Mouse (Mus musculus) spleen, postnatal 36 days (tissue): ENCODE data around the gene Plppr3.
"Not testable (repeated sequence)": the region's sequence is repeated elsewhere in the genome, so short reads cannot be mapped to it uniquely, and the experiment has no call there.

ENCODE experiments used
- DNase-seq, 2 experiments: peaks; one replicate each; pipeline ENCODE4 v3.0.0; 2022; ENCODE audit warnings: low spot score in 2 of 2, mixed read lengths in 1 of 2

Gene Plppr3

DNA sequence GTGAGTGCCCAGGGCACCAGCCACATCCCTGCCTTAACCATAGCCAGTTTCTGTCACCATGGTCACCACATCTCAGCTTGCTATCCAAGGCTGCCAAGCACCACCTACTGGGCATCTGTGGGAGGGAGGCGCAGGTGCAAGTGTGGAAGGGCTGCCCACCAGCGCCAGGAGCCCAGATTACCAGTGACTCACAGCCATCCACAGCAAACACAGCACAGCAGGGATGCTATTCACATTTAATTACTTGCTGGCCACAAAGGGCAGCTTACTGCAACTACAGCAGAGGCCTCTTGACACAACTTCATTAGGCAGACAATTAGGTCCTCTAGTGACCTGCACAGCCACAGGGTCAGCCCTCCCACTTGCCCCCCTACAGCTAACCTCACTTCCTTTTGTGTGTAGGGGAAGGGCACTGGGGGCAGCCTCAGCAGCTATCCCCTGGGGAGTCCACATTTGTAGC is 26.5 kb upstream of the Plppr3 start:
- no peak for DNase-seq

DNA sequence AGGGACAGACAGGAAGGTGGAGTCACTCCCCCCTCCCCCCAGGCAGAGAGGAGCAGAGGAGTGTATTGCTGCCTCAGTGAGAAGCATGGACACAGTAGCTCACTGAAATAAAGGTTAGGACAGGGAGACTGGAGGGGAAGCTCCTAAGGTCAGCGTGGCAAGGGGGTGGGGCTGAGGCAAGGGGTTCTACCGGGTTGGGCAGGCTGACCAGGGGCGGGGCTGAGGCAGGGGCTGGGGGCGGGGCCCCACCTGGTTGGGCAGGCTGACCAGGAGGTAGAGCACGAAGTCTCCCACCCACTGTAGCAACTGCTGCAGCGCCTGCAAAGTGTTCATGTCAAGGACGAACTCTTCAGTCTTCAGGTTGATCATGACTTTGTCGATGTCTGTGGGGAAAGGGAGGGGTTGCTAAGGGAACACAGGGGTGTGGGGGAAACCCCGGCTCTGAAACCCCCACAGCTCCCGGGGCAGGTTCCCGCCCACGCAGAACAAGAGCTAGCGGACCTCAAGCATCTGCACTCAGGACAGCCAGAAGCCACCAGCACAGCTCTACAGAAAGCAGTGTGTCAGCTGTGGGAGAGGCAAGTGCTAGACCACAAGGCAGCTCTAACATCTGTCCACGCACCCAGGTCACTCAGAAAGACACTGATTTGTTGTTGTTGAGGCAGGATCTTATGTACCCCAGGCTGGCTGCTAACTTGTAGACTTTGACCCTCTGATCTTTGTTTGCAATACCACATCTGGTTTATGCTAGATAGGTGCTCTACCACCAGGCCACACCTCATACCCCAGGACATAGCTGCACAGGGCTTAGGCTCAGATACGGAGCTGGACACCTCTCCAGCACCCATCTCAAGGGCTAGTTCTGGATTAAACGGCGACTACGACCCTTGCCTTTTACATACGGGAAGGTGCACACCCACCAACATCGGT is 23.1 kb upstream of the Plppr3 start:
- DNase-seq, result peak; percentile 51 to 56

DNA sequence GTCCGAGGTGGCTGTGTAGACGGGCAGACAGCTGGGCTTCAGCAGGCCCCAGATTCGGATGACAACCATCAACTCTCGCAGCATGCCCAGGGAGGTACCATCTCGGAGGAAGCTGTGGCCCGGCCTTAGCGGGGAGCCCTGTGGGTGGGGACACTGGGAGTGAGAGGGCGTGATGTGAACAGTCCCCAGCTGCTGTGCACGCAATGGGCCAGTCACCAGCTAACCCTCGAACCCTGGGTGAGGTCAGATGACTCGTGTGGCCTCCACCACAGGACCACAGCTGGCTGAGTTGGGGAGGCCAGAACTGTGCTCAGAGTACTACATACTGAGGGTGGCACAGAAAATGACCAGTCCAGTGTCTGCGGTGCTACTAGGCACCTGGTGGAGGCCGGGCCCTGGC is 22.4 kb upstream of the Plppr3 start:
- DNase-seq, result no peak

DNA sequence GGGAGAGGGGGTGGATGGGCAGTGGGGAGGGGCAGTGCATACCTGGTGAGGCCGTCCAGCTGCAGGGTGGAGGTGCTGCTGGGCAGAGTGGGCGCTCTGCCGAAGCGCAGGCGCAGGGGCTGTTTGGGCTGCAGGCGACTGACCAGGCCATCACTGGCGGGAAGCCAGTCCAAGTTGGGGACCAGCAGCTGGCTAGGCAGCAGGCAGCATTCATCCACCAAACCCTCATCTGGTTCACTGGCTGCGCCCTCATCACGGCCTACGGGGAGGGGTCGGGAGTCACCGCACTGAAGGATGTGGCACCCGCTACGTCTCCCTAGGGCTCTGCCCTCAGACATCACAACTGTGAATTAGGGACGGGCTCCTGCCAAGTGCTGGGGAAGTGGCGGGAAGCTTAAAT is 21.9 kb upstream of the Plppr3 start:
- no peak for DNase-seq

DNA sequence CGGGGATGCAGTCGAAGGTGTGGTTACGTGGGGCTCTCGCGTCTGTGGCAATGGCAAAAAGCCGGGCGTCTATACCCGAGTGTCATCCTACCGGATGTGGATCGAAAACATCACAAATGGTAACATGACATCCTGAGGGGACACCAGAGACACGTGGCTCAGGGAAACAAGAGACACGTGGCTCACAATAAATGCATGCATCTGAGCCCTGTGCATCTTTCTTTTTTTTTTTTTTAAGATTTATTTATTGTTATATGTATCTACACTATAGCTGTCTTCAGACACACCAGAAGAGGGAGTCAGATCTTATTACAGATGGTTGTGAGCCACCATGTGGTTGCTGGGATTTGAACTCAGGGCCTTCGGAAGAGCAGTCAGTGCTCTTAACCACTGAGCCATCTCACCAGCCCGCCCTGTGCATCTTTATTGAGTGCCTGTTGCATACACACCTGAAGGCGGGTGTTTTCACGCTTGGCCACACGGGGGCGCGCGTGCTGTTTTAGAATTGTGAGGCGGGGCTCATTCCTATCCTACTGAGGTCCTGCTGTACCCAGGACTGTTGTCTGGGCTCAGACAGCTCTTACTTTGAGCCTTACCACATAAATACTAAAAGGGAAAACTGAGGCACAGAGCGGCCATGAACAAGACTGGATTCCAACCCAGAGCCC is 18.2 kb upstream of the Plppr3 start:
- peak; percentile 70 to 79 for DNase-seq

DNA sequence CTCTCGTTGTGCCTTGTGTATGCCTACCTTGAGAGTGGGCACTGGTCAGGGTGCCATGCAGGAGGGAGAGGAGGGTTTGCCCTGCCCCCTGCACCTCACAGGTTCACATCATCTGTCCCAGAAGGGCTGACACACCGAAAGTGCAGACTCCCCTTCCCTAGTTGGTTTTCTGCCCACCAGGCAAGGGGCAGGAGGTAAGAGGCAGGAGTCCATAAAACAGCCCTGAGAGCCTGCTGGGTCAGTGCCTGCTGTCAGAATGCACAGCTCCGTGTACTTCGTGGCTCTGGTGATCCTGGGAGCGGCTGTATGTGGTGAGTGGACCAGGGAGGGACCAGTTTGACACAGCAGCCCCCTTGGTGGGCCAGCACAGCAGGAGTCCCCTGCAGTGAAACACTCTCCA is 16.2 kb upstream of the Plppr3 start, which contains the start of gene Cfd:
TSS of gene Cfd (plus strand) at position 184 of the 400 bp plus-strand sequence.
- no peak for DNase-seq

DNA sequence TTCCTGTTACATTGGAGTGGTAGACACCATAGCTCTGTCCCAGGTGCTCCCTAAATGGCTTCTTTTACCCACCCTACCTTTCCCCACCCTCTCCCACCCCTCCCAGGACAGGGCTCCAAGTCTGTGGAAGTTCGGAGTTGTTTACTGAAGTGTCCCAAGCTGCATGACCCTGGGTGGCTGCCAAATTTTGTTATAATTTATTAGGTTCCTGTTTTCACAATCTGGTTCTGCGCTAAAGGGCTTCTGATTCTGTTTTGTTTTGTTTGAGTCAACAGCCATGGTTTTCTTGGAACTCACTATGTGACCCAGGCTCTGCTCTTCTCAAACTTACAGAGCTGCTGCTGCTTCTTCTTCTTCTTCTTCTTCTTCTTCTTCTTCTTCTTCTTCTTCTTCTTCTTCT is 15.0 kb upstream of the Plppr3 start:
- DNase-seq, result no peak

DNA sequence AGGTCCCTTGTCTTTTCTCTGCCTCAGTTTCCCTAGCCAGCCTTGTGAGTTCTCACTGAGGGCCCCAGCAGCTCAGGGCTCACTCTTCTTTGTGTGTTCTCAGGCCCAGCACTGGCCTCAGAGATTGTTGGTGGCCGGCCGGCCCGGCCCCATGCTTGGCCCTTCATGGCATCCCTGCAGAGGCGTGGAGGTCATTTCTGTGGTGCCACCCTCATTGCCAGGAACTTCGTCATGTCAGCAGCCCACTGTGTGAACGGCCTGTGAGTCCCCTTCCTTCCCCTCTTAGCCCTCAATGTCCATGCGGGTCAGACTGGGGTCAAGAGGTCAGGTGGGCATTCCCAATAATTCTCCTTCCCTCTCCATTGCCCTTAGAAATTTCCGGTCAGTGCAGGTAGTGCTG is 12.2 kb upstream of the Plppr3 start:
- no peak for DNase-seq

DNA sequence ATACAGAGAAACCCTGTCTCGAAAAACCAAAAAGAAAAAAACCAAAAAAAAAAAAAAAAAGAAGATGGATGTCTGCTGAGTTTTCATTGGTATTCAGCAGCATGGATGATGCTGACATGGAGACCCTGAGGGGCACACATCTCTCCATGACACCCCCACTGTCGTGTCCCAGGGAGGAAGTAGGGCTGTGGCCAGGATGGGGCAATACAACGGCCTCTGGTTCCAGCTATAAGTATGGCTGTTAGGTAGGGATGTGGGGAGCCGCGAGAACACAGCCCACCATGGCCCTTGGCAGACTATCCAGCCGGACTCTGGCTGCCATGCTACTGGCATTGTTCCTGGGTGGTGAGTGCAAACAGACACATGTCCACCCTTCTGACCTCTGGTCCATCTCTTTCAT is 11.6 kb upstream of the Plppr3 start, which contains the start of gene Elane:
TSS of gene Elane (plus strand) at position 194 of the 400 bp plus-strand sequence.
- DNase-seq, result no peak

DNA sequence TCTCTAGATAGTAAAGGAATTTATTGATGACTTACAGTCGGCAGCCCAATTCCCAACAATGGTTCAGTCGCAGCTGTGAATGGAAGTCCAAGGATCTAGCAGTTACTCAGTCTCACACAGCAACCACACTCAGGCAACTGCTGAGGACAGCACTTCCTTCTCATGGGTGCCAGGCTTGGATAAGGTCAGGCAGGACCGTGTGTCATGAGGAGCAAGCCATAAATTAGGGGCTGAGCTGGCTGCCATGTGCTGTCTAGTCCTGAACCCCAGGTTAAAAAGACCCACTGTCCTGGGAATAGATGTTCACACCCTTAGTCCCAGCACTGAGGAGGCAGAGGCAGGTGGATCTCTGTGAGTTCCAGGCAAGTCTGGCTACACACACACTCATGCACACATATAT is 10.5 kb upstream of the Plppr3 start:
- DNase-seq, result not testable (repeated sequence)

DNA sequence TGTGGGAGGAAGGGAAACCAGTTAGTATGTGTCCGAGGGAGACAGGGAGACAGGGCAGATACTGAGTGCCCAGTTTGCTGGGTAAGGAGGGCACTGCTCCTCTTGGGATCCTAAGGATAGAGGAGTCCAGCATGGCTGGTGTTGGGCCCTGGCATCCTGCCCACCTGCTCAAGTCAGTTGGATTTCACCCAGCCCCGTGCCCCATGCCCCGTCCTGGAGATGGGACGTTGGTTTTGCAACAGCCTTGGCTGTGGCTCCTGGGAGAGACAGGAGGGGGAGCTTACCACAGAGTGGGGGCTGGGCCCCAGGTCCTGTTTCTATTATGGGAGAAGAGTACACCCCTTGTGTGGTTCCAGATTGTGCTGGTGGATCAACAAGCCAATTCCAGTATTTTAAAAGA is 10.0 kb upstream of the Plppr3 start:
- DNase-seq, result no peak

DNA sequence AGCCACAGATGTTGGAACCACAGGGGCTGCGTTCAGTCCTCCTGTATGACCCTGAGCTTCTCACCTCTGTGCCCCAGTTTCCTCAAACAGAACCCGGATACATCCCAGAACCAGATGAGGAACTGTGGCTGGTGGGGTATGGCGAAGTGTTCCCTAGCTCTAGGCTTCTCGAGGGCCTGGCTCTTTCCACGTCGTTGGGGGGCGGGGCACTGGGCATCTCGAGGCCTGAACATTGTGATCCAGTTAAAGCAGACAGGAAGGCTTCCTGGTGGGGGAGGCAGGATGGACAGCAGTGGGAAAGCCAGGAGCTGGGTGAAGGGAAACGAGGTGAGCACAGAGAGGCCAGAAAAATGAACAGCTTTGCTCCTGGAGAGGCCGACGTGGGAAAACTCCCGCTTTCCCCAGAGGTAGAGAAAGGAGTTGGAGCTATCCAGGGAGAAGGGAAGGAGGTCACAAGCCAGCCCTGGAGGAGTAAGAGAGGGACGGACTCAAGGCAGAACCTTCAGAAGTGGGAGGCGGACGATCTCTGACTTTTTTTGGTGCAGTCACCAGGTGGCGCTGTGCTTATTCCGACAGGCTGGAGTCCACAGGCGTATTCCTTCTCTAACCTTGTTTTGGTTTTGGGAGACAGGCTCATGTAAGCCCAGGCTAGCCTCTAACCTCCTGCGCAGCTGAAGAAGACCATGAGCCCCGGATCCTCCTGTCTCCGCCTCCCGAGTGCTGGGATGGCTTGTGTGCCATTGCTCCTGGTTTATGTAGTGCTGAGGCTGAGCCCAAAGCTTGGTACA is 9.1 kb upstream of the Plppr3 start:
- peak; percentile 50 to 71 for DNase-seq

DNA sequence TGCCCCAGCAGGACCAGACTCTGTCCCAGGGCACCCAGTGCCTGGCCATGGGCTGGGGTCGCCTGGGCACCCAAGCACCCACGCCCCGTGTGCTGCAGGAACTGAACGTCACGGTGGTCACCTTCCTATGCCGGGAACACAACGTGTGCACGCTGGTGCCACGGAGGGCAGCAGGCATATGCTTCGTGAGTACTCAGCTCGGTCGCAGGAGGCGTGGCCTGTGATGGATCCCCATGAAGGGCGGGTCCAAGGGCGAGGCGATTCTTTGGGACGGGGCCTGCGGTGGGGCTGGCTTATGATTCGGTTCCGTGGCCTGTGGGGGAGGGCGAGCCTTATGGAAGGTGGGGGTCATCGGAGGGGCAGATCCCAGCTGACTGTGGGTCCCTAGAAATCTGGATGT is 7.5 kb upstream of the Plppr3 start:
- no peak for DNase-seq

DNA sequence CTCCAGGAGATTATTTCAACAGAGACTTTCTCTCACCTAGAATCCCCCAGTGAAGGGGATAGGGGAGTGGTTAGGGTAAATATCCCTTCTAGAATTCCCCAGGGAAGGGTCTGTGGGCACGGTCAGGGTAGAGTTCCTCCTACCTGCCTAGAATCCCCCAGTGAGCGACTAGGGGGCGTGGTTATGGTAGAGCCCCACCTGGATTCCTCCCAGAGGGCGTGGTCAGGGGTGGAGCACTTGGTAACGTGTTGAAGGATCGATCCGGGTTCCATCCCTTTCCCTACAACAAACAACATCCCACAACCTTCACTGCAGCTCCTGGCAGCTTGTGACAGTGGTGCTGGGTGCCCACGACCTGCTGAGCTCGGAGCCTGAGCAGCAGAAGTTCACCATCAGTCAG is 6.3 kb upstream of the Plppr3 start:
- peak; percentile 47 to 58 for DNase-seq

DNA sequence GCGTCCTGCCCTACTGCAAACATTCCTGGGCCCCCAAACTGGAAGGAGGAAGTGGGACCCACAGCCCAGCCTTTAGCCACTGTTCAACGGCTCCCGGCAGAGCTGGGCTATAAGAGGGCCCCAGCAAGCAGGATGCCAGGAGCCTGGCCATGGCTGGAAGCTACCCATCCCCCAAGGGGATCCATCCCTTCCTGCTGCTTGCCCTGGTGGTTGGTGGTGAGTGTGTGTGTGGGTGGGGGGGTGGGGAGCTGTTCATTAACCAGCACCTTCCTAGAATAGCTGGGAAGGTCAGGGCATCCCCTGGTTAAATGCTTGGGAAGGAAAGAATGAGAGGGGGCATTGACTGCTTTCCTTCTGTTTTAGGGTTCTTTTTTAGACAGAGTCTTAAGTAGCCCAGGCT is 5.1 kb upstream of the Plppr3 start:
- DNase-seq, result no peak

DNA sequence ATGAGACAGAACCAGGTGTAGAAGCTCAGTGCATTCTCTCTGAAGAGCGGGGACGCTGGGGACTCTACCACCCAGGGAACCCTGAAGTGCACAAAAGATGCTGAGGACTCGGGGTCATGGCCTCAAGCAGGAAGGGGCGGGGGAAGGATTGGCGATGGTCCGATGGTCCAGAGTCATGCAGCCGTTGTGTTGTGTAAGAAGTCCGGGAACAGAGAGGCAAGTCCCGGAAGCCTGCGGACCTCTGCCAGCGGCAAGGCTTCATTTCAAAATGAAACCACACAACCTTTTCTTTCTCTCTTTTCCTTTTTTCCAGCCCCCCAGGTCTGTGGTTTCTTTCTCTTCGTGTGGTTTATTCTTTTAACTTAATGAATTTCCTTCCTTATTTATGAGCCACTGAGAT is 3.3 kb upstream of the Plppr3 start:
- DNase-seq, result peak in 1 of 2 experiments; percentile 51

DNA sequence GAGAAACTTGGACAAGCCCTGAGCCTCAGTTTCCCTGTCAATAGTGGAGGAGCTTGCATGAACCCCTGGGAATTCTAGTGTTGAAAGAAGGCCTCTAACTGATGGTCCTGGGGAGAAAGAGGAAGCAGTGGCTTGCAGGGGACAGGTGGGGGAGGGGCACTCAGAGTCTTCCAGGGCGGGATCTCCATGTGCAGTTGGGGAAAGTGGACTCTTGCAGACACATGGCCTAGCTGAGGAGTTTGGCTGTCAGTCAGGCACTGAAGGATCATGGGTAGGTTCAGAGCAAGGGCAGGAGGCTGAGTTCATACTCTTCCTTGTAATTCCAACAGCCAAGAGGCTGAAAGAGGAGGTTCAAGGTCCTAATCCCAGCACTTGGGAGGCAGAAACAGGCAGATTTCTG is 2.7 kb upstream of the Plppr3 start:
- DNase-seq, result no peak

DNA sequence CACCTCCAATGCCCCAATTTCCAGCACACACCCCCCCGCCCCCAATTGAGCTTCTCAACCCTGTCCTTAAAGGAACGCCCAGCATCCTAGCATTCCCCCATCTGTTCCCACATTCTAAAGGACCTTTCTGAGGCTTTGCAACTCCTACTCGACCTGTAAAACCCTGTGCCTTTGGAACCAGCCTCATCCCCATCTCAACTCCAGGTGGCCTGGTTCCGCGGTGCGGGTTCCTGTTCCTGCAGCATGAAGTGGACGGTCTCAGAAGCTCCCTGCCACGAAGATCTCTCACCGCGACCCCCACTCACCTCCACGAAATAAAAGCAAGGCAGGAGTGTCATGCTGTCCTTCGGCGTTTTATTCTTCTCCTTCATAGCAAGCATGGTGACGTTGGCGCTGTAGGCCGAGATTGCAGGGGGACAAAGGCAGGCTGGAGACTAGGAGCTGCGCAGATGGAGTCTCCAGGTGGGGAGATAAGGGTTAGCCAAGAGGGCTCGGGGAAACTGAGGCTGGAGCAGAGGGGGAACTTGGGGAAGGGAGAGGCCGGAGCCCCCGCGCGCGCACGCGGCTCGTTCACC is 632 bp downstream of the Plppr3 start:
- DNase-seq, result no peak

DNA sequence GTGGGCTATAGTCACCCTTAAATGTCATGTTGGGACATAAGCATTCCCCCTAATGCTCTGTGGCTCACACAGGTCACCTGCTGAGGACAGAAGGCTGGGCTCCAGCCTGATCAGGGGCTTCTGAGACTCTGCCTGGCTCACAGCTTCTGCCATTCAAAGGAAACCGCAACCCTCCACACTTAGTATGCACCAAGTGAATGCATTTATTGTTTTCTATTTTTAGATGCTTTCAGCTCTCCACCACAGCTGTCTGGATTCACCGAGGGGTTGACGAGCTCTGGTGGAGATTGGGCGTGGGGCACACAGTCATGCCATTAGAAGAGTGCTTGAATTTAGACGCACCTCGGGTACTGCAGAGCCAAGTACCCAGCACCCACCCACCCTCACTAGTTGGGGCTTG is 1.1 kb downstream of the Plppr3 start:
- DNase-seq, result no peak

DNA sequence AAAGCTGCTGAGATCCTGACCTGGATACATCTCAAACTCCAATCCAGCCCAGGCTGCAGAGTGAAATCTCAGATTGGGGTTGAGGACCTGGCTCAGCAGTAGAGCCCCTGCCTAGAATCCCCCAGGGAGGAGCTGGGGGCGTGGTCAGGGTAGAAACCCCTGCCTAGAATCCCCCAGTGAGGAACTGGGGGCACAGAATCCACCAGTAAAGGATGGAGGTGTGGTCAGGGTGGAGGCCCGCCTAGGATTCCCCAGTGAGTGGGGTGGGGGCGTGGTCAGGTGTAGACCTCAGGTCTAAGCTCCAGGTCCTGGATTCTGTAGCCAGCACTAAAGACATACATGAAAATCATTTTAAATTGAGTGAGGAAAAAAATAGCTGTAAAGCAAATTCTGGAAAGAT is 1.6 kb downstream of the Plppr3 start:
- no peak for DNase-seq

DNA sequence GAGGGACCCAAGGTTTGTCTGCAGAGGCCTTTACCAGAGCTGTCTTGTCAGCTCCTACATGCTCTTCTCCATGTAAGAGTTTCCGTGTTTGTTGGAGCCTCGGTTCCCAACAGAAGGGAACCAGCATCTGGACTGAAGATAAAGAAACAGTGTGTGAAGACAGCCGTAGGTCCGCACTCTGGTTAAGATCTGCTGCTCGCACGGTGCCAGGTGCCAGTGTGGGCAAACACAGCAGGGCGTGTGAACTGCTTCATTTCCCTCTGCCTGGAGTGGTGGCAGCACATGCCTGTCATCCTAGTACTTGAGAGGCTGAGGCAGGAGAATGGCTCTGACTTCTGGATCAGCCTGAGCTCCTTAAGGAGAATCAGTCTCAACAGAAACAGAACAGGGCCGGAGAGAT is 2.6 kb downstream of the Plppr3 start:
- DNase-seq, result no peak

DNA sequence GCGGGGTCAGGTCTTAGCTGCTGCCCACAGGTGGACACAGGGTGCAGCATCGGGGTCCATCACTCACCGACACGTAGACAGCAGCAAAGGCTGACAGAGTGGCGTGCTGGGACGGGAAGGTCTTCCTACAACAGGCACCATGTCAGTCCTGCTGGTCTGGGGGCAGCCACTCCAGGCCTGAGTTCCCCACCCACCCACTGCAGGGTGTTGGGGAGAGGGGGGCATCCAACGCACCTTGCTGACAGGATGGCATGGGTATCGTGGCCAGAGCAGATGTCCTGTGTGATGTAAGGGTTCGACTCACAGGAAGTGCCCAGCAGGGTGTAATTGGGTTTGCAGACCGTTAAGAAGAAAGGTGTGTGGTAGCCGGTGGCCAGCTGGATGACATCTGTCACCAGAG is 7.8 kb downstream of the Plppr3 start:
- DNase-seq, result no peak
